Mouse (Mus musculus) forebrain, embryonic 16.5 days (tissue): ENCODE data around the gene Mycbpap. TPM values are rescaled to one million over a fixed set of nuclear protein-coding genes. Genes with fewer than 3 reads are reported as not detected.
A peak's percentile ranks its signal among the peaks of the same experiment; 100 is the strongest.

Experiments used
- ATAC-seq: fragments of 200-750 bp; cut with Nextera tagmentation; 2 replicates; pipeline ENCODE4 v1.8.0; 2017; ENCODE audit warnings: mild to moderate bottlenecking, moderate library complexity
- H3K27ac ChIP-seq: fragments of 300-500 bp; sonication (generic); 2 replicates; pipeline ENCODE4 v1.5.1; 2014; ENCODE audit warnings: low read length, control low read depth
- H3K27me3 ChIP-seq: fragments of 300-500 bp; sonication (generic); replicated peaks from 2 replicates; pipeline ENCODE4 v1.6.1; 2014; ENCODE audit warnings: low read length; ENCODE audit not compliant: control insufficient read depth, insufficient read depth
- H3K36me3 ChIP-seq: fragments of 300-500 bp; sonication (generic); 2 replicates; pipeline ENCODE4 v1.6.1; 2014; ENCODE audit not compliant: control insufficient read depth, insufficient read depth
- H3K4me1 ChIP-seq: fragments of 300-500 bp; sonication (generic); replicated peaks from 2 replicates; pipeline ENCODE4 v1.6.1; 2014; ENCODE audit warnings: low read length; ENCODE audit not compliant: control insufficient read depth, insufficient read depth
- H3K4me2 ChIP-seq: fragments of 300-500 bp; sonication (generic); 2 replicates; pipeline ENCODE4 v1.6.1; 2014; ENCODE audit warnings: mild to moderate bottlenecking, low read length, control low read depth
- H3K4me3 ChIP-seq: fragments of 300-500 bp; sonication (generic); replicated peaks from 2 replicates; pipeline ENCODE4 v1.5.1; 2014; ENCODE audit warnings: mild to moderate bottlenecking, low read length, control low read depth
- H3K9ac ChIP-seq: fragments of 300-500 bp; sonication (generic); replicated peaks from 2 replicates; pipeline ENCODE4 v1.6.1; 2014; ENCODE audit warnings: low read depth, low read length, control low read depth
- H3K9me3 ChIP-seq: fragments of 300-500 bp; sonication (generic); 2 replicates; pipeline ENCODE4 v1.6.1; 2016; ENCODE audit warnings: low read length; ENCODE audit not compliant: control insufficient read depth
- WGBS: fragments of 180-500 bp; shearing (Covaris S2); extraction: QIAGEN DNeasy Blood & Tissue Kit; methylation state at CpG from one replicate; pipeline ENCODE4 v1.1.7; 2014; 5-methylcytosine and 5-hydroxymethylcytosine counted together
- polyA plus RNA-seq: library from polyadenylated mRNA; unstranded; fragments of >200 nt; fragmentation: Nextera tagmentation; extraction: Ambion mirVana; gene quantifications from 2 replicates; pipeline ENCODE4 v1.2.1, GENCODE M21; 2015

Gene Mycbpap
- polyA plus RNA-seq, 1 experiment from 2014 or later: 2.6 TPM

- Histone ChIP-seq H3K27me3 (peaks cover 10% of the 10 kb centered on the region), H3K4me3 (no peak overlapping the region), H3K9me3 (no peaks in the 10 kb centered on the region), H3K36me3 (no peaks in the 10 kb centered on the region), H3K4me2 (no peak overlapping the region), H3K9ac (no peak overlapping the region), H3K27ac (no peak overlapping the region), H3K4me1 (peaks cover 27% of the 10 kb centered on the region)
- no peak for ATAC-seq
- 71% methylated on average over 6 of the region's 6 CpGs for WGBS
These were observed 43.9 kb downstream of the Mycbpap start for GRCm38 (mm10) chr11:94477651-94478050.

- ATAC-seq: no peak
- no peak overlapping the region for H3K4me3 ChIP-seq
- peaks cover 10% of the 10 kb centered on the region for H3K27me3 ChIP-seq
- WGBS: 4% methylated on average over 11 of the region's 11 CpGs
- H3K4me2 ChIP-seq: 0 out of 2 replicates have a peak overlapping the region, but pooled peaks have one; percentile 1
- no peaks in the 10 kb centered on the region for H3K36me3 ChIP-seq
- no peak overlapping the region for H3K27ac ChIP-seq
- H3K9me3 ChIP-seq: no peaks in the 10 kb centered on the region
- H3K4me1 ChIP-seq: peaks cover 42% of the 10 kb centered on the region
- H3K9ac ChIP-seq: no peak overlapping the region
These were observed 45.8 kb downstream of the Mycbpap start for GRCm38 (mm10) chr11:94475722-94476121.

DNA sequence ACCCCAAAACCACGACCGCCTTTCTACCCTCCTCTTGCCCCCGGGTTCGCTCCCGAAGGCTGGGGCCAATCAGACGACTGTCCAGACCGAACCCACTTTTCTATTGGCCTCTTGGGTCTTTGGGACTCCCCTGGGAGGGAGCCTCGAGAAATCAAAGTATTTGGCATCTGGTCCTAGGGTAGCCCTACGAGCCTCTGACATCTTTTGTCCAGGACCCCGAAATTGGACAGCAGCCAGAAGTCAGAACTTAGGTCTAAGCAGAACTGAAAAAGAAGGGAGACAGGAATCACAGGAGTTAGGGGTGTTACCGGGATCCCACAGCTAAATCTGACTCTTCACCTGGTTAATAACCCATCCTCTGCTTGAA lies 47.0 kb downstream of the Mycbpap start:
- Histone ChIP-seq H3K27me3 (peaks cover 10% of the 10 kb centered on the region), H3K4me1 (peaks cover 53% of the 10 kb centered on the region), H3K9me3 (no peaks in the 10 kb centered on the region), H3K4me2 (peak overlapping the region; percentile 95), H3K9ac (peak overlapping the region; percentile 75), H3K4me3 (peak overlapping the region; percentile 74), H3K27ac (no peak overlapping the region; the same call in none of the 2 replicates), H3K36me3 (no peaks in the 10 kb centered on the region)
- 0 out of 2 replicates have a peak, but pooled peaks have one; percentile 5 for ATAC-seq
- 2% methylated on average over 11 of the region's 11 CpGs for WGBS

DNA sequence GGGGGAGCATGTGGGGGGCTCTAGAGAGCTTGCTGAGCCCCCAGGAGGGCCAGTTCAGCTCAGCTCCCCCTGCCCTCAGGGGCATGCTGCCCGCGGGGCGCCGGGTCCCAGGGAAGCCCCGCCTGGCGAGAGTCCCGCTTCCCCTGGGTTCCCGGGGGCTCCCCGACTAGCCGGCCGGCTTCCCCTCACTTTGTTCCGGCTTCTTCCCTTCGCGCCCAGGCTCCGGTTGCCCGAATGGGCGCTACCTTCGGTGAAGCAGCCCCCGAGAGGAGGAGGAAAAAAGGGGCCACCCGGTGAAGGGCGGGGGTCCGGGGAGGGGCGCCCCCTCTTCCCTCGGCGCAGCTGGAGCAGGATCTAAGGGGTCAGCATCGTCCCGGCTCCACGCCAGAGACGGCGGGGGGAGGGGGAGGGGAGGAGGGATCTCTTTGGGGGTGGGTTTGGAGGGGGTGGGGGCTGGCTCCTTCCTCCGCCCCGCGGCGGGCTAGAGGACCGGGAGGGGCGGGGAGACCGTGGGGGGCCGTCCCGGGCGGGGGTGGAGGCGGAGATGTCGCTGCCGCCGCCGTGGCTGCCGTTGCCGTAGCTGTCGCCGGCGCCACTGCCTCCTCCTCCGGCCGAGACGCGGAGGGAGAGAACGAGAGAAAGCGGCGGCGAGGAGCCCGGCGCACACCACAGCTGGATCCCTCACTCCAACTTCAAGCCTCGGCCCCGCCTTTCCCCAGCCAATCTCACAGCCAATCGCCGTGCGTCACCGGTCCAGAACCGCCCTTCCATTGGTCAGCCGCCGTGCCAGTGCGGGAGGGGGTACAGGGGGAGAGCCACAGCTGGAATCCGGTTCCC lies 47.6 kb downstream of the Mycbpap start, which contains the start of gene Cacna1g:
Gene Cacna1g (minus strand): TSS at position 492 of the 837 bp plus-strand sequence.
- H3K4me2 ChIP-seq: peak within 1 kb of the TSS; percentile 95
- peaks cover 59% of the 10 kb centered on the region for H3K4me1 ChIP-seq
- peak; percentile 88 for ATAC-seq
- peaks cover 10% of the 10 kb centered on the region for H3K27me3 ChIP-seq
- under 1% methylated on average over 30 of the region's 71 CpGs for WGBS
- no peaks in the 10 kb centered on the region for H3K9me3 ChIP-seq
- H3K4me3 ChIP-seq: peak within 1 kb of the TSS; percentile 74
- H3K9ac ChIP-seq: peak within 1 kb of the TSS; percentile 75
- peak within 1 kb of the TSS; percentile 57 for H3K27ac ChIP-seq
- no peaks in the 10 kb centered on the region for H3K36me3 ChIP-seq

DNA sequence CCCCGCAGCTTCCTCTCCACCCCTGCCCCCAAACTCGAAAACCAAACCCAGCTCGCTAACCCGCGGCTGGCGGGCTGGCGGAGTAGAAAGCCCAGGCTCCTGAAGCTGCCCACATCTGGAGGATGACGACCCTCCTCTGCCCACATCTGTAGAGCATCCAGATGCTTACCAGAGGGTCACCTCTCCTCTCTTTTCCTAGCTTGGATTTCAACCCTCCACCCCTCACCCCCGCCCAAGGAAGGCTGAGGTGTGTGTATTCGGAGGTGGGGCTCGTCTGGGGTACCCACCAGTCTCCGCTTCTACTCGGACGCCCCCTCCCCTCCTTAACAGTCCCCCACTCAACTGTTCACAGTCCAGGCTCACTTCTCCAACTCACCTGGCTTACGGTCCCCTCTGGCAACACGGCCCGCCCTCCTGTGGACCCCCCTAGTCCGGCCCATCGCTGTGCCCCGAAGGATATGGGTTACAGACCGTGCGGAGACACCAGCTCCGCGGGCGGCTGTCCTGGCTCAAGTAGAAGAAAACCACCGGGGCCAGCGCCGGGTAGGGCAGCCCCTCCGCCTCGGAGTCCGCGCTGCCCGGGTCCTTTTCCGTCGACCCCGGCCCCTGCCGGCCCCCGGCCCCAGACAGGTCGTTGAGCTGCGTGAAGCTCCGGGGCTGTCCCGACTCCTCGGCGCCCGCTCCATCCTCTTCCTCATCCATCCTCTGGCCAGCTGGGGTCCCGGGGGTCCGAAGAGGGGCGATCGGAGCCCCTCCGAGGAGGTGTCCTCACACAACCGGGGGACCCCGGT lies 48.4 kb downstream of the Mycbpap start:
- no peaks in the 10 kb centered on the region for H3K9me3 ChIP-seq
- ATAC-seq: no peak
- H3K4me2 ChIP-seq: peak overlapping the region; percentile 95
- 1% methylated on average over 52 of the region's 52 CpGs for WGBS
- peak overlapping the region; percentile 74 for H3K4me3 ChIP-seq
- peak overlapping the region; percentile 75 for H3K9ac ChIP-seq
- H3K27me3 ChIP-seq: peaks cover 10% of the 10 kb centered on the region
- H3K4me1 ChIP-seq: peaks cover 67% of the 10 kb centered on the region
- no peaks in the 10 kb centered on the region for H3K36me3 ChIP-seq
- H3K27ac ChIP-seq: peak overlapping the region; percentile 57

DNA sequence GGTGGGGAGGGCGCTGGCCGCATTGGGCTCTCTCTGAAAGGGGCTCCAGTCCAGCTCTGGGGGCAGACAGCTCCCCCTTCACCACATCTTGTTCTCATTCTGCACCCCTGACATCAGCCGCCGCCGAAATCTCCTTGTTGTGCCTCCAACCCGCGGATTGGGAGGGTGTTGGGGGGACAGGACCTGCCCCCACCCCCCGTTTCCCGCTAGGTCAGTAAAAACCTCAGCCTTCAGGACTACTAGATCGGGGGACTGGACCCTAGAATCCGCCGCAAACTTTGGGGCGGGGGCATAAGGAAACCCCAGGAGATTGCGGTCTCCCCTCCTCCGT lies 49.0 kb downstream of the Mycbpap start:
- no peaks in the 10 kb centered on the region for H3K36me3 ChIP-seq
- WGBS: under 1% methylated on average over 15 of the region's 15 CpGs
- peaks cover 71% of the 10 kb centered on the region for H3K4me1 ChIP-seq
- no peak for ATAC-seq
- H3K27ac ChIP-seq: peak overlapping the region; percentile 37
- peaks cover 10% of the 10 kb centered on the region for H3K27me3 ChIP-seq
- peak overlapping the region; percentile 74 for H3K4me3 ChIP-seq
- peak overlapping the region; percentile 75 for H3K9ac ChIP-seq
- H3K9me3 ChIP-seq: no peaks in the 10 kb centered on the region
- H3K4me2 ChIP-seq: peak overlapping the region; percentile 95

- Histone ChIP-seq H3K27ac (peak overlapping the region; percentile 37), H3K4me2 (peak overlapping the region; percentile 95), H3K4me1 (peaks cover 71% of the 10 kb centered on the region), H3K9me3 (no peaks in the 10 kb centered on the region), H3K9ac (peak overlapping the region; percentile 75), H3K4me3 (peak overlapping the region; percentile 74), H3K36me3 (no peaks in the 10 kb centered on the region), H3K27me3 (peaks cover 10% of the 10 kb centered on the region)
- ATAC-seq: no peak
- 12% methylated on average over 17 of the region's 17 CpGs for WGBS
These were observed 49.6 kb downstream of the Mycbpap start for GRCm38 (mm10) chr11:94471740-94472584.

DNA sequence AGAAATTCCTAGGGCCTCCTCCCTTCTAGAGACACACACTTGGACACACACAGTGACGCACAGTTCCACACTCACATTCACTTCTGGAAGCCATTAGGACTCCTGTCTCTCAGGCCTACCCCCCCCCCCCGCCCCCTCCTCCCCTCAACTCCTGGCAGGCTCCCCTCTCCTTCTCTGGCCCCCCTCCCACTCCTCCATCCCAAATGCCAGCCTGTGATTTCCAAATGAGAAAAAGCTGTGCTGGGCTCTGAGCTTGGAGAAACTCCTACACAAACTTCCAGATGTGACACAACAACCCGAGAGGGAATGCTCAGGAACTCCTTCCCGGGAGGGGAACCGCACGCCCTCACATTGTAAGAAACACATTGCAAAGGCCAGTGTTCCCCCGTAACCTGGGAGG lies 51.2 kb downstream of the Mycbpap start:
- Histone ChIP-seq H3K27me3 (peaks cover 5% of the 10 kb centered on the region), H3K27ac (no peak overlapping the region), H3K9me3 (no peaks in the 10 kb centered on the region), H3K4me3 (no peak overlapping the region), H3K4me1 (peaks cover 68% of the 10 kb centered on the region), H3K4me2 (peak overlapping the region; percentile 95), H3K36me3 (no peaks in the 10 kb centered on the region), H3K9ac (no peak overlapping the region)
- 42% methylated on average over 6 of the region's 7 CpGs for WGBS
- no peak for ATAC-seq
